Mouse (Mus musculus) retina, embryonic 14.5 days (tissue): ENCODE results near the gene Chmp1a.

Source experiments
- DNase-seq: peaks from one replicate; pipeline ENCODE4 v3.0.0-alpha.2; 2015; ENCODE audit warnings: low spot score

The Chmp1a gene

GRCm38 (mm10) chr8:123155177-123155576 lies 57.4 kb downstream of the Chmp1a start:
- peak; percentile 24 for DNase-seq
